Mouse (Mus musculus) spleen, postnatal 0 days (tissue): ENCODE results near the gene Akip1. TPM values are rescaled to one million over a fixed set of nuclear protein-coding genes. Genes with fewer than 3 reads are reported as not detected.

ENCODE experiments used
- polyA plus RNA-seq: library from polyadenylated mRNA; unstranded; fragments of >200 nt; fragmentation: Nextera tagmentation; extraction: Ambion mirVana; gene quantifications from 2 replicates; pipeline ENCODE4 v1.2.1, GENCODE M21; 2015

Akip1 gene
- 53.1 and 59.4 TPM in 2 replicates for polyA plus RNA-seq

GRCm38 (mm10) chr7:109703190-109704015 lies at the start of gene Akip1, which contains the start of gene St5:
Akip1 (plus strand) TSS chr7:109703690.
St5 (minus strand) TSS chr7:109703605.

GRCm38 (mm10) chr7:109723697-109724096 lies 20.2 kb downstream of the Akip1 start, which contains the start of gene BC051019:
BC051019 (minus strand) TSS chr7:109723850.

GRCm38 (mm10) chr7:109731626-109732025 lies 28.1 kb downstream of the Akip1 start, which contains the start of gene Ascl3:
Ascl3 (minus strand) TSS chr7:109731726.

DNA sequence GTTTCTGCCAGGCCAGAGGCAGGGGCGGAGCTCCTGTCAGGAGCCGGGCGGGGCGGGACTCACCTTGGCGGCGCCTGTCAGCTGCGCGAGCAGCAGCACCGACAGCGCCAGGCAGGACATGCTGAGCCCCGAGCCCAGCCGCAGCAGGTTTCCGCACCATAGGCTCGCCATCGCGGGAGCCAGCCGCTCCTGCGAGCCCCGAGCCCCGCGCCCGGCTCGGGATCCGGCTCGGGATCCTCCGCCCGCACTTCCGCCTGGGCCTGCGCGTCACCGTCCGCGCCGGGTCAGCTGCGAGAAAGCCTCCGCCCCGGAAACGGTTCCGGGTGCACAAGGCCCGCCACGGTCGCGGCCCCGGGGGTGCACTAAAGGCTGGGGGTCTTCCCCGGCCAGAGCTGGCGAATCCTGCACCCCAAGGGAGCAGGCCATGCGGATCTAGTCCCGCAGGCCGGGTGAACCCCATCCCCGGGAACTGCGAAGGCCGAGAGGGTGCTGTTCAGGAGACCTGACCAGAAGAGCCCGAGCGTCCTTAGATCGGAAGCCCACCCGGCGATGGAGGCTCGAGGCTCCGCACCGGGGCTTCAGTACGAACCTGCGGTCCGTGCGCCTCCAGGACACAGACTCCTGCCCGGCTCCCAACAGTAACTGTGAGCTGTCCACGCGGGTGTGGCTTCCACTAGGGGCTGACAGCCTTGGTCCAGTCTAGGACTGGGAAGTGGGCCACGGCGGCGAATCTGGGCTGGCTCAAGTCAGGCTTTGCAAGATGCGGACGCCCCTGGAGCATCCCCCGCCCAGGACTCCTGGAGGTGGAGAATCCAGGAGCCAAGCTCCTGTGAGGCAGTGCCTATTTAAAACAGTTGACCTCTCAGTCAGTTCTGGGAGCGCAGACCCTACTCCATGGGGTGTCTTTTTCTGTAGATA lies 48.8 kb downstream of the Akip1 start, which contains the start of gene Tmem9b:
Gene Tmem9b, minus strand, starts transcription at position 868 of the 918 bp plus-strand sequence.

Other genes starting within 250 kb of the Akip1 start
- gene Trim66, start 195.6 kb upstream of the Akip1 start, polyA plus RNA-seq, result 0.04 and 0.05 TPM in 2 replicates
- gene Rpl27a, start 184.5 kb upstream of the Akip1 start, polyA plus RNA-seq, result 155 and 157 TPM in 2 replicates
- 26.6 and 32.0 TPM in 2 replicates for gene St5, start 85 bp upstream of the Akip1 start, polyA plus RNA-seq
- gene BC051019, start 20.2 kb downstream of the Akip1 start, polyA plus RNA-seq, result 0.16 TPM in 1 of 2 replicates, not detected in the other
- not detected in 2 replicates for gene Ascl3, start 28.0 kb downstream of the Akip1 start, polyA plus RNA-seq
- gene Tmem9b, start 49.2 kb downstream of the Akip1 start, polyA plus RNA-seq, result 51.3 and 54.4 TPM in 2 replicates
- 0.68 and 0.94 TPM in 2 replicates for gene Nrip3, start 78.3 kb downstream of the Akip1 start, polyA plus RNA-seq
- 1.2 TPM in 2 replicates for gene Scube2, start 162.0 kb downstream of the Akip1 start, polyA plus RNA-seq